Mouse (Mus musculus) naive thymus-derived CD4-positive, alpha-beta T cell, adult 2 months (primary cell): ENCODE data around the gene Eml5.
A peak's percentile ranks its signal among the peaks of the same experiment; 100 is the strongest.

Source experiments
- DNase-seq: peaks from one replicate; pipeline ENCODE4 v3.0.0-alpha.2; 2011; ENCODE audit warnings: low read depth

Gene Eml5

DNA sequence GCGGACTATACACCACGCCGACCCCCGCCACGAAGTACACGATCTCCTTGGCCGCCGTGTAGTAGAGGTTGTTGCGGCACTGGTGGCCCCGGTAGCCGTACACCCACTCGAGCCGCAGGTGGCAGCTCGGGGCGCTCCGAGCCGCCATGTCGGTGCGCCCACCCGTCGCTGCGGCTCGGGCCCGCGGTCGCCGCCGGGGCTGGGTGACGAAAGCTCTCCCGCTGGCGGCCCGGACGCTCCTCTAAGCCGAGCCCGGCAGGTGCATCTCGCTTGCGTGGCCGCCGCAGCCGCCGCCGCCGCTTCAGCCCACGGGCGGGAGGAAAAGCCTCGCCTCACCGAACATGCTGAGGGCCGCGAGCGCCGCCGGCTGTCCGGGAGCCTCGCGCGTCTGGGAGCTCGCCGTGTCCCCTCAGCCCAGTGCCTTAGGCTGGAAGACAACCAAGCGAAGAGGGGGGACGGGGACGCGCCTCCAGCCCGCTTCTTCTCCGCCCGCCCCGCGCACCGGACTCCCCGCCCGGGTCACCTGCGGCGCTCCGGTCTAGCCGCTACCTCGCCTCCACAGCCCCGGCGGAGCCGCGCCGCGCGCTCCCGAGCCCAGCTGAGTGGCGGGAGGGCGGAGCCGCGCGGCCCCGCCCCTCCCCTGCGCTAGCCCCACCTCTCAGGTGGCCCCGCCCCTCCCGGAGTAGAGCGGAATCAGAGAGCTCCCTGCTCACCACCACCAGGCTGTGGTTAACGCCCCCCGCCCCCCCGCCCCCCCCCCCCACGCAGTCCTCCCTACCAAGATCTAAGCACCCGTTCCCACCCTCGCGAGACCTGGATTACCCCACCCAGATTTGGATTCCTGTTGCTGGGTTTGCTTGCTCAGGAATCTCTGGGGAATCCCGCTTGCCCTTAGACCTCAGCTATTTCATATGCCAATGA, at the start of gene Eml5:
Eml5 (minus strand) TSS at position 604 of the 921 bp plus-strand sequence.
- DNase-seq, result peak; percentile 91

DNA sequence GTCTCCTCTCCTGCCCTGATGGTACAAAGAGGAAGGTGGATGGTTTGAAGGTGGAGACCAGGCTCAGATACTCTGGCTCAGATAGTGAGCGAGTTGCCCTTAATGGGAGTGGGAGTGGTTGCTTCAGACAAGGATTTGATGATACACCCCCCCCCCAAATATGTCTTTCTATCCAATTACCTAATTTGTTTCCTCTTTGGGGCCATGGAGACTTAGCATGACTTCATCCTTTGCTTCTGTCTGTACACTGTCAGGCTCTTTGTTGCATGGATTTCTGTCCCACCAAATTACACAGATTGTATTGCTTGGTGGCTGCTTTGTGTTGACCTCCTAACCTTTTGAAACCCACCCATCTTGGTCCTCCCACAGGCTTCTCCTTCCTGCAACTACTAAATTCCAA, 31.6 kb upstream of the Eml5 start:
- DNase-seq, result no peak

DNA sequence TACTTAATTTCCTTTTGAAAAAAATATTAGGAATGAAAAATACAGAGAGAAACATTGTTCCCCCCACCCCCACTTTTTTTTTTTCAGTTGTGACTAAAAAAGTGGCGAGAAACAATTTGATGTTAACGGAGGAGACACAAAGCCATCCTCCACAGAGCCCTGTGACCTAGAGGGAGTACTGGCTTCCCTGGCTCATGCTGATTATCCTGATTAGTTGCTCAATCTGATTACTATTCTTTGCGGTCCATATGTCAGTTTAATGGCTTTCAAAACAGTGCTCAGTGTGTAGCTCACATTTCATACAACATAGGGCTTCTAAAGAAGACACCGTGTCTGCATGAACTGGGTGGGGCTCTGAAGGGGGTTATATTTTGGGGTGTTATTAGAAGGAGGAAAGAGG, 31.2 kb upstream of the Eml5 start:
- DNase-seq, result no peak

DNA sequence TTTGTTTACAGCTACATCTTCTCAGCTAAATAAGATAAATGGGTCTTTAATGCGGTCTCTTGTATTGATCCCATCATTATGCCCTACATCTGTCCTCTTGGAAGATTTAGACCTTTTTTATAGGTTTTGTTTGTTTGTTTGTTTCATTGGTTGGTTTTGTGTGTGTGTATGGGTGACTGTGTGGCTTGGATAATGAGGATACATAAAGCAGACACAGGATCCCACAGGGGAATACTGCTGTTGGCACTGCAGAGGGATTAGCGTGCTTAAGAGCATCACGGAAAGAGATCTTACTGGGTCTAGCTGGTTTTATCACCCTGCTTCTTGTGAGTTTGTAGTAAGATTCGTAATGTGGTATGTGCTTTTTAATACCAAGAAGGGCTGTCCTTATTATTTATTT, 29.9 kb upstream of the Eml5 start:
- DNase-seq, result no peak

DNA sequence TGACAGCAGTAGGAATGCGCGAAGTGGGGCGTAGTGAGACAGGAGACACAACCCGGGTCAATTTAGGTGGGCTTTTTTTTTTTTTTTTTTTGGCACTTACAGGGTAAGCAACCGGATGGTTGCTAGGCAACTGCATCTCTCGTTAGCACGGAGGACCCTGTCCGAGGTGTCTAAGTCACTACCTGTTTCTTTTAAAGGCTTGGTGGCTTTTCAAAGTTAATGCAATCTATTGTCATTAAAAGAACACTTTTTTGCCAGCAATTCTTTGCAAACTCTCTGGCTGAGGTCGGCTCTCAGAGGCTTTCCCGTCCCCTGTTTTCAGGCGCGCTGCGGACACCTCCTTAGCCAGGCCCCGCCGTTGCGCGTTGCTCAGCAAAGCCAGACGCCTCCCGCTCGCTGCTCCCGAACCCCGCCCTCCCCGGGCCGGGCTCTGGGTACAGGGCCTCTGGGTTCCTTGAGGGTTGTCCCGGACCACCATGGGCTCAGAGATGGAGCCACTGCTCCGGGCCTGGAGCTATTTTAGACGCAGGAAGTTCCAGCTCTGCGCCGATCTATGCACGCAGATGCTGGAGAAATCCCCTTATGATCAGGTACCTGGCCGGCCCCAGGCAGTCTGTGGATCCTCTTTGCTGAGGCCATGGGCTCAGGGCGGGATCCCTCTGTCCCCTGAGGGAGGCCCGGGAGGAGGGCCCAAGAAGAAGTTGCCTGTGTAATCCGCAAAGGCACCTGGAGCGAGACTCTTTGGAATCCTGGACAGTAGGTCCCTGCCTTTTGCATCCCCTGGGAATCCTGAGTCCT, 19.1 kb upstream of the Eml5 start, which contains the start of gene Ttc8:
Ttc8 (plus strand) TSS at position 381 of the 798 bp plus-strand sequence.
- peak; percentile 84 for DNase-seq

DNA sequence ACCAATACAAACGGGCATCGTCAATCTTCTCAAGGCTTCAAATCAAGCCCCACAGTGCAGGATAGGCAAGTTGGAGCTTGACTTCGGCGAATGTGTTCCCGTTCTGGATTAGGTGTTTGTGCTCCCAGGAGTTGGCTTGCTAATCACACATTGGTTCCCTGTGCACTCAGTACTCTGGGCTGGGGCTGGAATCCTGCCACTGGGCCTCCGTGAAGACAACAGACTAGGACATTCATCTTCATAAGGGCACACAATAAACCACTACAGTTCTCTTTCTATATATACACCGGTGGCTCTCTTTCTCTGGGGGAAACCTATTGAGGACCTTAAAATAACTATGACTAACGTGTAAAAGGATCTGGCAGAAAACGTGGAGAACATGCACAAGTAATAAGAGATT, 8.8 kb upstream of the Eml5 start:
- no peak for DNase-seq

DNA sequence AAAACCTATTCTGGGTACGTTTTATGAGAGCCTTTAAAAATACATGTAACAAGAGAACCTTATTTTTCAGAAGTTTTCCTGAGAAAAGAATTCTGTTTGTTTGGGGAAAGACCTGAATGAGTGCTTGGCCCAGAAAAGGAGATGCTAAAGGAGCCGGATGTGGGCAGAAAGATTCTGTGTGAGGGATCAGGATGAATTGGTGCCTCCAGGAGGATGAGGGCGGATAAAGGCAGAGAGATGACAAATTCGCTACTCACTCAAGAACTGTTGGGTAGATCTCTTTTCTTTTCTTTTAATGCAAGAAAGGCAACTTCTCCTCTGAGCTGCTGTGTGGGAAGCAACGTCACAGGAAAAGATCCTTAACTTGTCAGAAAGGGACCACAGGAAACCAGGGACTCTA, 4.2 kb upstream of the Eml5 start:
- DNase-seq, result no peak

DNA sequence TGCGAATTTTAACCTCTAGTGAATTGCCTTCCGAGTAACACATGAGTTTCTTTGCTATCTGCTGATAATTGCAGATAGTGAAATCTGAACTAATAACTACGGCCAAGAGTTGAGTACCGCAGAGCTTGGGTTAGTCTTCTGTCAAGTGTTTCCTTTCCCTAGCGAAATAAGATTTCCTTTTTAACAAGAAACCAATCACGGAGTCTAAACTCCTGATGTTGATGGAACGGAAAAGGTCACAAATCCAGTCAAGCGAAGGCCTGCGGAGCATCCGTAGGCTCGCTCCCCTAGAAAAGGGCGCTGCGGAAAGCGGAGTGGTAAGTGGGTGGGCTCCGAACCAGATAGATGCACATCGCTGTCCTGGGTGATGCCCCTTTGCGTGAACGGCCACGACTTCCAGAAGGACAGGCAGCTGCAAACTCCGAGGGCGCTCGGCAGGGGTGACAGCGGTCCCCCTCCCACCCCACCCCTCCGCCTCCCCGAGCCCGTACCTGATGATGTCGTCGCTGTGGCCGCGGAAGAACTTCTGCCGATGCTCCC, 873 bp downstream of the Eml5 start:
- peak; percentile 57 for DNase-seq

DNA sequence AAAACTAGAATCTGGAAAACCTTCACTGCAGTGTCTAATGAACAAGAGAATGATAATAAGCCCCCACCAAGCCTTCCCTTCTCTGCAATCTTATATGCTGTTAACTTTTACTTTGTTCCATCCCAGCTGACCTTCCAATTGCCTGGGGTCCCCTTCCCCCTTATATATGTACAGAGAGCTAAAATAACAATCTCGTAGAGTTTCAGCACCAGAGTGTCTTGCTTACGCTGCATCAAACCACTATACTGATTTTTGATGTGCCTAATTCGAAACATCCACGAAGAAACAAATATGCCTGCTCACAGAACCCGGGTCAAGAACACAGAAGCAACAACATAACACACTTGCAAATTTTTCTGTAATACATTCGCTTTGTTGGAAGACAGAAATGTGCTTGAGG, 1.6 kb downstream of the Eml5 start:
- DNase-seq, result no peak

DNA sequence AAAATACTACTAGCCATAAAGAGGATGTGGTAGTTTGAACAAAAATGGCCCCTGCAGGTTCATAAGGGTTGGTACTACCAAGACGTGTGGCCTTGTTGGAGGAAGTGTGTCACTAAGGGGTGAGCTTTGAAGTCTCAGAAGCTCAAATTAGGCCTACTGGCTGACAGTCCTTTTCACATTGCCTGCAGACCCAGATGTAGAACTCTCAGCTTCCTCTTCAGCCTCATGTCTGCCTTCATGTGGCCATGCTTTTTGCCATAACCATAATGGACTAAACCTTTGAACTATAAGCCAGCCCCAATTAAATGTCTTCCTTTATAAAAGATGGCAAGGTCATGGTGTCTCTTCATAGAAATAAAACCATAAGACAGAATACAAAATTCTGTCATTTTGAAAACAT, 4.5 kb downstream of the Eml5 start:
- peak; percentile 35 for DNase-seq

DNA sequence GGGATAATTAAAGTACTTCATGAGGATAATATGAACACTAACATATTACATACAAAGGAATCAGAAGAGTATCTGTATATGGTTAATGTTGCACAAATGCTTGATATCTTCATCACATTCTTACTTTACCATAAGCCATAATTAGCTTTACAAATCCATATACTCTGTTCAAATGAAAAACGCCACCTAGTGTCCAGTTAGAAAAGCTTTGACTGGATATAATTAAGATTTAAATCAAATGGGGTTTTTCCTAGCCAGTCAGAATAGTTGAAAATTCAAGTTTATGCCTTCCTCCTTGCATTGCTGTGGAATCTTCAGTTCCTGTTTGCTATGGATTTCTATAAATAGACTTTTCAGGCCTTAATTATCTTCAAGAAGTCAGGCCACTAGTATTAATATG, 16.8 kb downstream of the Eml5 start:
- peak; percentile 46 for DNase-seq

DNA sequence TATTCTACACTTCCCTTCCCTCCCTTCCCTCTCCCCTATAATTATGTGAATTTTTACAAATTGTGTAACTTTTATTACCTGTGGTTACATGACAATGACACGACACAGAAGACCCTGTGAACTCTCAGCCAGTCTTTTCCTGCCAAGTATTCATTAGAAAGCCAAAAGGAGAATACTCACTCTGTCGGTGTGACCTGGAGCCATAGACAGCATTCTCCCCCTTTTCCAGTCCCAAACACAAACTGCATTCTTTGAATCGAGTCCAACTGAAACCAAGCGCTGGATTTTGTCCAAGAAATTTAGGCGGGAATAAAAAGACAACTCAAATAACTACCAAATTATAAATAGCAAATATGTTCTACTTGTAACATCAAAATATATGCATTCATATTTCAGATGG, 19.5 kb downstream of the Eml5 start:
- no peak for DNase-seq

DNA sequence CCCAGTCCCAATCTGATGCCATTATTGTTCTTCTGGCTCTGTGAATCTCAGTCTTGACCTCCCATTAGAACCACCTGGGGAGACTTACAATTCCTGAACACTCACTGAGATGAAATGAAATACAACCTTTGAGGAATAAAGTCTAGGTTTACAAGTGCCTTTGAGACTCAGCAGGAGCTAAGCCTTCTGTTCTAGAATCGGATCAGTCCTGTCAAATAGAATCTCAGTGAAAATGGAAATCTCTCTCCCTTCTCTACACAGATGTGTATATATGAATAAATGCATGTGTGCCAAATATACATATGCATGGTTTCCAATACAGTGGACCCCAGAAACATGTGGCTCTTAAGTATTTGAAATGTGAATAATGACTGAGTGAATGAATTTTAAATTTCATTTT, 22.6 kb downstream of the Eml5 start:
- DNase-seq, result no peak

DNA sequence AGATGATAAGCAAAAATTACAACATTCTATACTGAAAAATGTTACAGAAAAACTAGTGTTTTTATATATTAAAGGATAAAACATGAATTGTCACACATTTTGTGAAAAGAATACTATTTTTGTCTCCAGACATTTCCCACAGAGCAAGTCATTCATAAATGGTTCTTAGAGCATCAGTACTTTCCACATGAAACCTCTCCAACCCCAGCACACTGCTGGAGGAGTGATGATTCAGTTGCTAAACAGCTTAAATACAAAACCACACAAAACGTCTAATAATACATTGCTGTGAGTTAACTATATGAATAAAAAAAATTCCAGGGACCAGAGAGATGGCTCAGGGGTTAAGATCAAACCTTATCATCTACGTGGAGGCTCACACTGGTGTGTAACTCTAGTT, 26.1 kb downstream of the Eml5 start:
- no peak for DNase-seq

DNA sequence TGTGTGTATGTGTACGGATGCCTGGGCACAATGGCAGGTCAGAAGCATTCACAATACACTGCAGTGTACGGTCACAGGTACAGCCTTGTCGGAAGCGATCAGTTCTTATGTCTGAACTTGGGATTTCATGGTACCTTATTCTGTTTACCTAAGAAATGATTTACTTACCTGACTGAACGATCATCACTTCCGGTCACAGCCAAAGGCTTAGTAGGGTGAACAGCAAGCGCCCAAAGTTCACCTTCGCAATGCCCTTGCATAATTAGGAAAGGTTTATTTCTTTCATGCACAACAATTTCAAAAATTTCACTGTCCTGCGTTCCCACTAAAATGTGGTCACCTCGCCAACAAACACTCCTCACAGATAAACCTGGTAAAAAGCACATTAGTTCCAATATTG, 28.4 kb downstream of the Eml5 start:
- DNase-seq, result no peak

DNA sequence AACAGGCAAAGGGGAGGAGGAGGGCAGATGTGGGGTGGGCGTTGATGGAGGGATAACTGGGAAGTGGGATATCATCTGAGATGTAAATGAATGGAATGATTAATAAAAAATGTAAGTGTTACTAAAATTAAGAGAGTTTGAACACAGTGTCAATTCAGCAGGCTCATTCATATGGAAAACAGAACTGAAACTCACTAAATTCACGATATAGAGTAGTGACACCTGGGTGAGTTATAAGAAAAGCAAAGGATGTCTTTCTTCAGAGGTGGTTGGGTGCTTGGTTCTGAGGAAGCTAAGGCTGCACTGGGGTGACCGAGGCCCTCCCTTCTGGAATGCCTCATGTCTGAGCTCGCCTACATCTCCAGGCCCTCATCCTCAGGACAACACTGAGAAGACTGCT, 37.8 kb downstream of the Eml5 start:
- DNase-seq, result no peak

DNA sequence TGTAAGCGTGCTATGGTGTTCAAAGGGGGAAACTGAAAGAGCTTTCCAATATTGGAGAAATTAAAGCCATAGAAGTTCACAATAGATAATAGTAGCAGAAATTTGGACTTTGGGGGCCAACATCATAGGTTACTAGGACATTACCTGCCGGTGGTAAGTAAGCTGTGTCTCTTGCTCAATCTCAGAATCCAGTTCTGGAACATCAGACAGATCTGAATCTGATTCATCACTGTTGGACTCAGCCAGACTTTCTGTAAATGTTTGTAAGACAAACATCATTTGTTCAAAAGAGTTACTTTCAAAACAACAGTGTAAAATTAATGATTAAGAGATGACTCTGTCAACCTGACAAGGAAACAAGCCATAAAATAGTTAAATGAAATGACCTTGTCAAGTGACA, 41.0 kb downstream of the Eml5 start:
- DNase-seq, result no peak

DNA sequence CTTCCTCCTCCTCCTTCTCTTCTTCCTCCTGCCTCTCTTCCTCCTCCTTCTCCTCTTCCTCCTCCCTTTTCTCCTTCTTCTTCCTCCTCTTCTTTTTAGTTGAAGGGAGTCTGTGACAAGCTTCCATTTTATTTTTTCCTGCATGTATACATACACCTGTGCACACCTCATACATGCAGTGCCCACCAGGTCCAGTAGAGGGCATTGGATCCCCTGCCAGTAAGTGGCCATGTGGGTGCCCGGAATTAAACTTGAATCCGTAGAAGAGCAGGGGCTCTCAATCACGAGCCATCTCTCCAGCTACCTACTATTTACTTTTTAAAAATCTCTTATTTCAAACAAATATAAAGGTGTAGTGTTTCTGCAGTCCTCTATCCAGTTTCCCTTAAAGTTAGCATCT, 50.5 kb downstream of the Eml5 start:
- peak; percentile 62 for DNase-seq

DNA sequence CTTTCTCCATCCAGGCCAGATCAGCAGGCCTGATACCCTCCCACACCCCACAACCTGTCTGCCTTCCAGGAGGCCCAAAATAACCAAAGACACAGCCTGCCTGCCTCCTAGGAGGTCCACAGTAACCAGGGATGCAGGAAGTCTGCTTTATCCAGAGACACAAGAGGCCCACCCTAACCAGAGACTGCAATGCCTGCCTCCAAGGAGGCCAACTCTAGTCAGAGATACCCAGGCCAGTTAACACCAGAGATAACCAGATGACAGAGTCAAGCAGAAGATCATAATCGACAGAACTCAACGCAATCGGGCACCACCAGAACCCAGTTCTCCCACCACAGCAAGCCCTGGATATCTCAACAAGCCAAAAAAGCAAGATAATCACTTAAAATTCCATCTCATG, 56.5 kb downstream of the Eml5 start:
- DNase-seq, result no peak

DNA sequence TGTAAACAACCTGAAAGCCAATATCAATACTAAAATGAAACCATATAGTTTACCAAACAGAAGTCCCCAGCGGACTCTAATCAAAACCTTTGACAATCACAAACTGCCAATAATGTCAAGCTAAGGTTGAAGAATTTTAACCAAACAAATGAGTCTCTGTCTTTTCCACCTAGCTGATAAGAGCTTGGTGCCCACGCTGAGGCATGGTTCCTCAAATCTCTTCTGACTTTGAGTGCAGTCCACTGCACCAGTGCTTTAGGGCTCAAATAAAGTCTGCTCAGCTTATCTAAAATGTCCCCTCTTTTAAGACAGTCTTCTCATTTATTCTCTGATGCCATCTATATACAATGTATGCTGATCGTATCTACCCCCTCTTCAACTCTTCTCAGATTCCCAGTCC, 61.1 kb downstream of the Eml5 start:
- DNase-seq, result no peak

DNA sequence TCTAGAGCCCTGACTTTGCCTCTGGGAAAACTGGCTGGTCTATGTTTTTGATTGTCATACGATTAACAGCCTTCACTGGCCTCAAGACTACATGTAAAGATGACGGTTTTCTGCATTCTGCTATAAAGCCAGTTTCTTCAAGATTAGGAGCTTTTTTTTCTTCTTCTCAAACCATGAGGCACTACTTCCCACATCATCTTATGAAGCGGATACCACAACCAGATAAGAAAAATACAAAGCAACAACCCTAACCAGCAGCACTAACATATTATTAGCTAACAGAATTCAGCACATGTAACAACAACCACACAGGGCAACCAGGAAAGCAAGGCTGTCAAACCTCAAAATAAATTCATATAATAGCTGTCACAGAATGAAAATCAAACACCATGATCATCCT, 63.3 kb downstream of the Eml5 start:
- DNase-seq, result no peak

DNA sequence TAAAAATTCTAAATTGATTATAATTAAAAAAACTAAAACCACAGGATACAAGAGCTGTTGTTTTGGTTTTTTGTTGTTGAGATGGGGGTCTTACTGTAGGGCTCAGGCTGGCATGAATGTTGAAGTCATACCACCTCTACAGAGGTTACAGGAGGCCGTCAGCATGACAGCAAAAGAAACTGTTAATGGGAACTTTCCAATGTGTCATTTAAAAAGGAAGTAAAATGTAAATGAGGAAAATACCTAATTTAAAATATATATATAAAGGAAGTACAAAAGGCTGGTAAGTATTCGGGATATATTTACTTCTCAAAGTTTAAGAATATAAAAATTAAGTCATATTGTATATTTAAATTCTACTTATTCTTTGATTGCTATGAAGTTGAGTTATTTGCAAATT, 65.8 kb downstream of the Eml5 start:
- DNase-seq, result no peak

DNA sequence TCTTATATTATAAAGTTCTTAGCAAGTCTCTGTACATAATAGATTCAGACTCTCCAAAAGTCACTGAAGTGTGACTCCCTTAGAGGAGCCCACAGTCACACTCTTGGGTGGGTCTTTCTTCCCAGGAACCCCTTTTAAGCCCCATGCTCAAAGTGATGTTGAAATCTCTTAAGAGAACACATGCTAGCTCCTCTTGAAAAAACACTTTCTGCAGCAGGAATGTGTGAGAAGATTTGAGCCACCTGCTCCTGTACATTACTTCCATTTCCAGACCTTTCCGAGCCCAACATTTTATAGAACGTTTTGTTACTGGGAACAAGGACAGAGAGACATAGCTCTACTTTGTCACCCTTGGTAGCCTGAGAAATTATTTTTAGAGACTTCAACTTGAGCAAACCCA, 66.4 kb downstream of the Eml5 start:
- DNase-seq, result no peak
